Mouse (Mus musculus): ENCODE results near the gene 2310011J03Rik. TPM values are rescaled to one million over a fixed set of nuclear protein-coding genes. Genes with fewer than 3 reads are reported as not detected.
A peak's percentile ranks its signal among the peaks of the same experiment; 100 is the strongest.

2310011J03Rik gene
- polyA plus RNA-seq, 1 experiment from 2014 or later, result 42.3 TPM

DNA sequence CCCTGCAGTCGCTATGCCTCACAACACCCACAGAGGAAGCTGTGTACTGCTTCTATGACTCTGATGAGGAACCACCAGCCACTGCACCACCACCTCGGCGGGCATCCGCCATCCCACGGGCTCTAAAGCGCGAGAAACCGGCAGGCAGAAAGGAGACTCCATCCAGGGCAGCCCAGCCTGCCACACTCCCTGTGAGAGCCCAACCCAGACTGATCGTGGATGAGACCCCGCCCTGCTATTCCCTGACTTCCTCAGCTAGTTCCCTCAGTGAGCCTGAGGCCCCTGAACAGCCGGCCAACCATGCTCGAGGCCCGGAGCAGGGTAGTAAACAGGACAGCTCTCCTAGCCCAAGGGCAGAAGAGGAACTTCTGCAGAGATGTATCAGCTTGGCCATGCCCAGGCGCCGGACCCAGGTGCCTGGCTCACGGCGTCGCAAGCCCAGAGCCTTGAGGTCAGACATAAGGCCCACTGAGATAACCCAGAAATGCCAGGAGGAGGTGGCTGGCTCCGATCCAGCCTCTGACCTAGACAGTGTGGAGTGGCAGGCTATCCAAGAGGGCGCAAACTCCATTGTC lies 6.6 kb downstream of the 2310011J03Rik start:
- H3K4me3 ChIP-seq (replicated peaks), result no peak overlapping the region
- peaks cover 16% of the 10 kb centered on the region for H3K36me3 ChIP-seq
- DNase-seq (no peak), ATAC-seq (ENCODE audit: low read depth) (no peak)
- whole genome bisulfite sequencing (ENCODE audit: insufficient replicate concordance), result 21% methylated on average over 20 of the region's 20 CpGs
- H3K9ac ChIP-seq, result no peak overlapping the region
- H3K4me1 ChIP-seq (replicated peaks), result peaks cover 40% of the 10 kb centered on the region
- H3K9me3 ChIP-seq (replicated peaks), result no peaks in the 10 kb centered on the region
- H3K27me3 ChIP-seq, result peaks cover 90% of the 10 kb centered on the region
- H3K27ac ChIP-seq, result no peak overlapping the region
- no peak overlapping the region for H3K4me2 ChIP-seq

GRCm38 (mm10) chr10:80312586-80313504 lies 7.5 kb downstream of the 2310011J03Rik start:
- Histone ChIP-seq H3K9ac (no peak overlapping the region), H3K4me2 (no peak overlapping the region), H3K4me1 (replicated peaks) (peaks cover 32% of the 10 kb centered on the region), H3K36me3 (peaks cover 7% of the 10 kb centered on the region), H3K9me3 (replicated peaks) (no peaks in the 10 kb centered on the region), H3K4me3 (replicated peaks) (no peak overlapping the region), H3K27me3 (peaks cover 98% of the 10 kb centered on the region), H3K27ac (no peak overlapping the region)
- DNase-seq, result no peak
- ATAC-seq (ENCODE audit: low read depth), result no peak
- 53% methylated on average over 54 of the region's 54 CpGs for WGBS (ENCODE audit: insufficient replicate concordance)

DNA sequence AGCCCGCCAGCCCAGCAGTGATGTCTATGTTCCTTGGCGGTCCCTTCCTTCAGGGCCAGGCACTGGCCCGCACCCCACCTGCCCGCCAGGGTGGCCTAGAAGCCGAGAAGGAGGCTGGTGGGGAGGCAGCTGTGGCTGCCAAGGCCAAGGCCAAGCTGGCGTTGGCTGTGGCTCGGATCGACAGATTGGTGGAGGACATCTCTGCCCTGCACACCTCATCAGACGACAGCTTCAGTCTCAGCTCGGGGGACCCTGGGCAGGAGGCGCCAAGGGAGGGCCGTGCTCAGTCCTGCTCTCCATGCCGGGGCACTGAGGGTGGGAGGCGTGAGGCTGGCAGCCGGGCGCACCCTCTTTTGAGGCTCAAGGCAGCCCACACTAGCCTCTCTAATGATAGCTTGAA lies 8.8 kb downstream of the 2310011J03Rik start:
- H3K4me3 ChIP-seq (replicated peaks), result no peak overlapping the region
- H3K4me2 ChIP-seq, result no peak overlapping the region
- H3K27ac ChIP-seq, result no peak overlapping the region
- no peak overlapping the region for H3K9ac ChIP-seq
- H3K9me3 ChIP-seq (replicated peaks), result no peaks in the 10 kb centered on the region
- ATAC-seq (ENCODE audit: low read depth) (no peak), DNase-seq (no peak)
- no peaks in the 10 kb centered on the region for H3K36me3 ChIP-seq
- WGBS (ENCODE audit: insufficient replicate concordance), result 56% methylated on average over 16 of the region's 16 CpGs
- H3K4me1 ChIP-seq (replicated peaks), result peaks cover 19% of the 10 kb centered on the region
- peaks cover 99% of the 10 kb centered on the region for H3K27me3 ChIP-seq

DNA sequence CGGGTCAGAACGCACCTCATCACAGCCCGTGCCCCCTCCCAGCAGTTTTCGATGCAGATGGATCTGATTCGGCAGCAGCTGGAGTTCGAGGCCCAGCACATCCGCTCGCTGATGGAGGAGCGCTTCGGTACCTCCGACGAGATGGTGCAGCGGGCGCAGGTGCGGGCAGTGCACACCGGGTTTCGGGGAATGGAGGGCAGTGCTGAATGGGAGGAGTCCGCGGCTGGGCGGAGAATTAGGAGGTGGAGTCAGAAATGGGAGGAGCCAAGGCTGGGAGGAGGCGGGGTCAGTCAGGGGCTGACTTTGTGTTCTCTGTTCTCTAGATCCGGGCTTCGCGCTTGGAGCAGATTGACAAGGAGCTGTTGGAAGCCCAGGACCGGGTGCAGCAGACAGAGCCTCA lies 15.5 kb downstream of the 2310011J03Rik start:
- WGBS (ENCODE audit: insufficient replicate concordance), result 3% methylated on average over 25 of the region's 25 CpGs
- H3K9ac ChIP-seq, result no peak overlapping the region
- H3K9me3 ChIP-seq (replicated peaks), result no peaks in the 10 kb centered on the region
- peak overlapping the region; percentile 8 for H3K4me3 ChIP-seq (replicated peaks)
- peaks cover 19% of the 10 kb centered on the region for H3K4me1 ChIP-seq (replicated peaks)
- DNase-seq, result peak; percentile 67
- ATAC-seq (ENCODE audit: low read depth), result peak; percentile 63
- H3K36me3 ChIP-seq, result no peaks in the 10 kb centered on the region
- H3K27ac ChIP-seq, result no peak overlapping the region
- H3K27me3 ChIP-seq, result peaks cover 98% of the 10 kb centered on the region
- H3K4me2 ChIP-seq, result peak overlapping the region; percentile 43

DNA sequence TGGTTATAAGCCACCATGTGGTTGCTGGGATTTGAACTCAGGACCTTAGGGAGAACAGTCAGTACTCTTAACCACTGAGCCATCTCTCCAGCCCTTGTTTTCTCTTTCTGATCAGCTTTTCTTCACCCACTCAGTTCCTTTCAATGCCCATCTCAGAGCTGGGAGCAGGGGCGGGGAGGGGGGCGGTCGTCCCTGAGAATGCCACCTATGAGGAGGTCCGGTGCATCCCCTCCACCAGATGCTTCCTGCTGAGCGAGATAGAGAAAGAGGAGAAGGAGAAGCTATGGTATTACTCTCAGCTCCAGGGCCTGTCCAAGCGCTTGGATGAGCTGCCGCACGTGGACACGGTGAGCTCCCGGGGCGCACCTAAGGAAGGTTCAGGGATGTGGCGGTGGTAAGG lies 15.9 kb downstream of the 2310011J03Rik start:
- ATAC-seq (ENCODE audit: low read depth) (no peak), DNase-seq (no peak)
- H3K27me3 ChIP-seq, result peaks cover 99% of the 10 kb centered on the region
- peak overlapping the region; percentile 43 for H3K4me2 ChIP-seq
- H3K4me1 ChIP-seq (replicated peaks), result peaks cover 19% of the 10 kb centered on the region
- 7% methylated on average over 12 of the region's 12 CpGs for WGBS (ENCODE audit: insufficient replicate concordance)
- H3K36me3 ChIP-seq, result no peaks in the 10 kb centered on the region
- no peak overlapping the region for H3K27ac ChIP-seq
- no peaks in the 10 kb centered on the region for H3K9me3 ChIP-seq (replicated peaks)
- peak overlapping the region; percentile 8 for H3K4me3 ChIP-seq (replicated peaks)
- H3K9ac ChIP-seq, result no peak overlapping the region

- DNase-seq, result no peak
- no peaks in the 10 kb centered on the region for H3K36me3 ChIP-seq
- no peaks in the 10 kb centered on the region for H3K9me3 ChIP-seq (replicated peaks)
- 25% methylated on average over 9 of the region's 9 CpGs for WGBS (ENCODE audit: insufficient replicate concordance)
- peaks cover 99% of the 10 kb centered on the region for H3K27me3 ChIP-seq
- ATAC-seq (ENCODE audit: low read depth), result peak; percentile 38; the same call in 1 of the 2 replicates
- no peak overlapping the region for H3K4me3 ChIP-seq (replicated peaks)
- H3K27ac ChIP-seq, result no peak overlapping the region; the same call in 1 of the 2 replicates
- peaks cover 23% of the 10 kb centered on the region for H3K4me1 ChIP-seq (replicated peaks)
- H3K9ac ChIP-seq, result no peak overlapping the region
- H3K4me2 ChIP-seq, result no peak overlapping the region
Measured at GRCm38 (mm10) chr10:80302471-80302881, 17.9 kb downstream of the 2310011J03Rik start.

GRCm38 (mm10) chr10:80302082-80302355 lies 18.3 kb downstream of the 2310011J03Rik start:
- H3K4me2 ChIP-seq, result no peak overlapping the region
- H3K36me3 ChIP-seq, result no peaks in the 10 kb centered on the region
- DNase-seq, result no peak
- no peaks in the 10 kb centered on the region for H3K9me3 ChIP-seq (replicated peaks)
- WGBS (ENCODE audit: insufficient replicate concordance), result 64% methylated on average over 5 of the region's 5 CpGs
- no peak overlapping the region for H3K4me3 ChIP-seq (replicated peaks)
- H3K4me1 ChIP-seq (replicated peaks), result peaks cover 27% of the 10 kb centered on the region
- H3K27ac ChIP-seq, result no peak overlapping the region; the same call in 1 of the 2 replicates
- no peak overlapping the region for H3K9ac ChIP-seq
- ATAC-seq (ENCODE audit: low read depth), result no peak
- peaks cover 99% of the 10 kb centered on the region for H3K27me3 ChIP-seq

DNA sequence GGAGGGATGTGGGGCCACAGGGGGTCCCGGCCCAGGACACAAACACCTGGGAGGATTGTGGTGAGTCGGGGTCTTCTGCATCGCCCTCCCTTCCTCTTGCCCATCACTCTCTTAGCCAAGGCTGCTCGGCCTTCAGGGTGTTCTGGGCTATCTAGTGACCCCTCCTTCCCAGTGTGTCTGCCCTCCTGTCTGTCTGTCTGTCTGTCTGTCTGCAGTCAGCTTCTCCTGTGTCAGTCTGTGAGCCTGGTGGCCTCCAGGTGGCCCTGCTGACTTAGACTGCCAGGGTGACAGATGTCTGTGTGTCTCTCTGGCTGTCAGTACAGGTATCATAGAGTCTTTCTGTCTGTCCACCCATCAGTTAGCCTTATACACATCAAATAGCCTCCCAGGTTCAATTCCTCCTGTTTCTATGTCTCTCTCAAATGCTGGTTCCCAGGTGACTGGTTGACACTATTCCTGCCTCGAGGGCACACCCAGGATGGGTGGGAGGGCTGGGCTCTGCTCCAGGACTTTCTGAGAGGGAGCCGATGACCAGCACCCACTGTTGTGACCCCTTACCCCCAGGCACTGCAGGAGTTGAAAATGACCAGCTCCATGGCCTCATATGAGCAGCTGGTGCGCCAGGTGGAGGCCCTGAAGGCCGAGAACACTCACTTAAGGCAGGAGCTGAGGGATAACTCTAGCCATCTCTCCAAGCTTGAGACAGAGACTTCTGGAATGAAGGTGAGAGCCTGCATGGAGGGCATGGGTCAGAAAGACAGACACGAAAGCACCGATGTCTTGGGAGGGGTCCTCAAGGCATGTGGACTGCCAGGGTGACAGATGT lies 18.9 kb downstream of the 2310011J03Rik start:
- Histone ChIP-seq H3K9me3 (replicated peaks) (no peaks in the 10 kb centered on the region), H3K4me1 (replicated peaks) (peaks cover 32% of the 10 kb centered on the region), H3K27ac (no peak overlapping the region), H3K36me3 (no peaks in the 10 kb centered on the region), H3K9ac (no peak overlapping the region), H3K4me2 (no peak overlapping the region), H3K27me3 (peaks cover 99% of the 10 kb centered on the region), H3K4me3 (replicated peaks) (no peak overlapping the region)
- WGBS (ENCODE audit: insufficient replicate concordance), result 51% methylated on average over 10 of the region's 10 CpGs
- DNase-seq (no peak), ATAC-seq (ENCODE audit: low read depth) (no peak)

- no peaks in the 10 kb centered on the region for H3K9me3 ChIP-seq (replicated peaks)
- no peaks in the 10 kb centered on the region for H3K36me3 ChIP-seq
- H3K4me1 ChIP-seq (replicated peaks), result peaks cover 40% of the 10 kb centered on the region
- no peak overlapping the region for H3K27ac ChIP-seq
- peaks cover 94% of the 10 kb centered on the region for H3K27me3 ChIP-seq
- DNase-seq (no peak), ATAC-seq (ENCODE audit: low read depth) (no peak)
- no peak overlapping the region for H3K9ac ChIP-seq
- 29% methylated on average over 11 of the region's 11 CpGs for WGBS (ENCODE audit: insufficient replicate concordance)
- no peak overlapping the region for H3K4me2 ChIP-seq
- H3K4me3 ChIP-seq (replicated peaks), result no peak overlapping the region
Measured at GRCm38 (mm10) chr10:80300672-80301181, 19.6 kb downstream of the 2310011J03Rik start.

DNA sequence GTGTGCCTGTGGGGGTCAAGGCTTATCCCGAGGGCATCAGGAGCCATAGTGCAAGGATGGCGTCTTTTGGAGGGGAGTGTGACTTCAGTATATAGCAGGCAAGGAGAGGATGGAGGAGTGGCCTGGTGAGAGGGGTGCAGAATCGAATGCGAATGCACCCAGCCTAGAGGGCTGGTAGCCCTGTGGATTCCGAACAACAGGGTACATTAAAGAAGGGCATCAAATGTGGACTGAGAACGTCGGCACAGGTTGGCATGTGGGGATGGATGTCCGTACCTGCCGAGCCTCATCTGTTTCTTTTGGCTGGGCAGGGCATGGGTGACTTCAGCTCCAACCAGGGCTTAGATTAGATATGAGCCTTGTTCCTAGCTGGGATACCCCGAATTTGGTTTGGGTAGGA lies 20.5 kb downstream of the 2310011J03Rik start:
- Histone ChIP-seq H3K4me1 (replicated peaks) (peaks cover 43% of the 10 kb centered on the region), H3K9me3 (replicated peaks) (no peaks in the 10 kb centered on the region), H3K4me3 (replicated peaks) (no peak overlapping the region), H3K27ac (no peak overlapping the region), H3K4me2 (no peak overlapping the region), H3K36me3 (peaks cover 3% of the 10 kb centered on the region), H3K27me3 (peaks cover 85% of the 10 kb centered on the region), H3K9ac (no peak overlapping the region)
- WGBS (ENCODE audit: insufficient replicate concordance), result 45% methylated on average over 10 of the region's 10 CpGs
- ATAC-seq (ENCODE audit: low read depth), result no peak
- DNase-seq, result no peak

- Histone ChIP-seq H3K27me3 (peaks cover 79% of the 10 kb centered on the region), H3K4me1 (replicated peaks) (peaks cover 44% of the 10 kb centered on the region), H3K27ac (no peak overlapping the region), H3K9ac (no peak overlapping the region), H3K4me2 (no peak overlapping the region), H3K4me3 (replicated peaks) (no peak overlapping the region), H3K36me3 (peaks cover 8% of the 10 kb centered on the region), H3K9me3 (replicated peaks) (no peaks in the 10 kb centered on the region)
- DNase-seq (no peak), ATAC-seq (ENCODE audit: low read depth) (no peak)
- WGBS (ENCODE audit: insufficient replicate concordance), result 14% methylated on average over 15 of the region's 15 CpGs
Measured at GRCm38 (mm10) chr10:80299301-80299700, 21.0 kb downstream of the 2310011J03Rik start.
